Mouse (Mus musculus) embryonic facial prominence, embryonic 10.5 days (tissue): ENCODE measurements around the gene Ccl7. TPM values are rescaled to one million over a fixed set of nuclear protein-coding genes. Genes with fewer than 3 reads are reported as not detected.

Source experiments
- DNase-seq: peaks from one replicate; pipeline ENCODE4 v3.0.0-alpha.2; 2017; ENCODE audit warnings: low spot score
- H3K27ac ChIP-seq: fragments of 300-500 bp; sonication (generic); replicated peaks from 2 replicates; pipeline ENCODE4 v1.5.1; 2016; ENCODE audit warnings: mild to moderate bottlenecking
- H3K27me3 ChIP-seq: fragments of 300-500 bp; sonication (generic); replicated peaks from 2 replicates; pipeline ENCODE4 v1.6.1; 2016; ENCODE audit warnings: low read depth, mild to moderate bottlenecking; ENCODE audit not compliant: poor library complexity, severe bottlenecking
- H3K36me3 ChIP-seq: fragments of 300-500 bp; sonication (generic); replicated peaks from 2 replicates; pipeline ENCODE4 v1.6.1; 2016; ENCODE audit warnings: mild to moderate bottlenecking, moderate library complexity
- H3K4me1 ChIP-seq: fragments of 300-500 bp; sonication (generic); 2 replicates; pipeline ENCODE4 v1.6.1; 2016
- H3K4me3 ChIP-seq: fragments of 300-500 bp; sonication (generic); 2 replicates; pipeline ENCODE4 v1.5.1; 2016; ENCODE audit warnings: mild to moderate bottlenecking, moderate library complexity
- H3K9me3 ChIP-seq: fragments of 300-500 bp; sonication (generic); 2 replicates; pipeline ENCODE4 v1.6.1; 2016; ENCODE audit warnings: mild to moderate bottlenecking
- WGBS: fragments of 180-500 bp; shearing (Covaris S2); methylation state at CpG from one replicate; pipeline ENCODE4 v1.1.7; 2016; 5-methylcytosine and 5-hydroxymethylcytosine counted together
- polyA plus RNA-seq: library from polyadenylated mRNA; unstranded; fragments of >200 nt; fragmentation: Nextera tagmentation; extraction: Ambion mirVana; gene quantifications from 2 replicates; pipeline ENCODE4 v1.2.1, GENCODE M21; 2016

Ccl7 gene
- polyA plus RNA-seq, 1 experiment from 2014 or later: not detected

DNA sequence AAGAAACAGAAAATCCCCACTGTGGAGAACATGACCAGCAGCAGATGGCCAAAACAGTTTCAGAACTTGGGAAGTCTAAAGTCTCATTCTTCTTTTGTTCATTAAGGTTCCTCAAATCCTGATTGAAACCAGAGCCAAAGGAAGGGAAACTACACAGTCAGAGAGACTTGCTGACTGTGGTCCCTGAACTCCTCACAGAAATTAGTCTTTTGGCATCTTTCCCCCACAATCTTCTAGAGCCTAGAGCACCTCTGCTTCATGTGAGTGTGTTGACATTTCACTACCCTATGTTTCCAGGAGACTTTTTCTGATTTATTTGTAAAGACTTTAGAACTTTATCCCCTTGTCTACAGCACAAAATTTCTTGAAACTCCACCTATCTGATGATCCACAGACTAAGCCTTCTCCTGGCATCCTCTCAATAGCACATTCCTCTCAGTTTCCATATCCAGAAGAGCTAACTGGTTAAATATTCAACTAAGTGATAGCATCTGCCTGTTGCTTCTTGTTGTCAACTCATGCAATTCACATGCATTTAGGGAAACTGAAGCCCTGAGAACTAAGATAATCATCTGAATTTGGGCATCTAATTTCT is 32.7 kb downstream of the Ccl7 start:
- no peaks in the 10 kb centered on the region for H3K27me3 ChIP-seq
- H3K36me3 ChIP-seq: no peaks in the 10 kb centered on the region
- H3K4me3 ChIP-seq: no peak overlapping the region
- no peaks in the 10 kb centered on the region for H3K9me3 ChIP-seq
- H3K4me1 ChIP-seq: no peaks in the 10 kb centered on the region
- no peak overlapping the region for H3K27ac ChIP-seq
- DNase-seq: no peak

DNA sequence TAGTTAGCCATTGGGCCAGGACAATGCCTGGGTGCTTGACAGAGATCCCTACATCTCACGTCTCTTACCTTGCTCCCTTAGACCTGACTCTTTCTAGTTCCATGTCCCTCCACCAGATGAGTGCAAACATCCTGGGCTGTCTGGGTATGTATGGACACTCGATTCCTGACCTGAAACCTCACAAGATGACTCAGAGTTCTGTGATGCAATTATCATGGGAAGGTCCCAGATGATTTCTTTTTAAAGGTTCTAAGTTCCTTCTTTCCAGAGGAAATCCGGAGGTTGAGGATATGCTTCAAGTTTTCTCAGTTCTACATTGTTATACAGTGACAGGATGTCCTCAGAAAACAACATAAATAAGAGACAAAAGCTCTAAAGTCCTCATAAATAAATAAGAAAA is 35.4 kb downstream of the Ccl7 start:
- no peak overlapping the region for H3K4me3 ChIP-seq
- no peaks in the 10 kb centered on the region for H3K27me3 ChIP-seq
- H3K36me3 ChIP-seq: no peaks in the 10 kb centered on the region
- 80% methylated on average over 3 of the region's 3 CpGs for WGBS
- DNase-seq: no peak
- no peak overlapping the region for H3K27ac ChIP-seq
- H3K9me3 ChIP-seq: no peaks in the 10 kb centered on the region
- no peaks in the 10 kb centered on the region for H3K4me1 ChIP-seq

DNA sequence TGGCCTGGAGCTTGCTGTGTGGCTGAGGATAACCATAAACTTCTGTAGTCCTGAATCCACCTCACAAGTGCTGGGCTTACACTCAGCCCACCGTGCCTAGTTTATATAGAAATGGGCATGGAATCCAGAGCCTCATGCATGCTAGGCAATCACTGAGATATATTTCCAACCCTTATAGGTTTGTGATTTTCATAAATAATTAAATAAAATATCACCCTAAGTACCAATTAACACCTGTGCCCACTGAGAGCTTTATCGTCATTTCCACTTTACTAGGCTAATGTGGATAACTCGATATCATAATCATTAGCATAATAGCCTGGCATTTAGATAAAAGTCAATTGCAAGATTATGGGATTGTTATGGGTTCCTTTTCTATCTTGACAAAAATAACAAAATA is 38.8 kb downstream of the Ccl7 start:
- WGBS: 95% methylated on average over 3 of the region's 3 CpGs
- H3K9me3 ChIP-seq: no peaks in the 10 kb centered on the region
- no peaks in the 10 kb centered on the region for H3K27me3 ChIP-seq
- no peaks in the 10 kb centered on the region for H3K36me3 ChIP-seq
- no peak for DNase-seq
- H3K4me1 ChIP-seq: 0 out of 2 replicates have a peak, but pooled peaks cover 4% of the 10 kb centered on the region
- no peak overlapping the region for H3K4me3 ChIP-seq
- no peak overlapping the region for H3K27ac ChIP-seq

Other genes starting within 250 kb of the Ccl7 start
- gene 5530401A14Rik, start 185.0 kb upstream of the Ccl7 start, polyA plus RNA-seq: 0.05 TPM in 1 of 2 replicates, not detected in the other
- gene Asic2, start 77.3 kb upstream of the Ccl7 start, polyA plus RNA-seq: 0.66 and 0.75 TPM in 2 replicates
- gene Ccl2, start 10.1 kb upstream of the Ccl7 start, polyA plus RNA-seq: 0.26 TPM in 1 of 2 replicates, not detected in the other
- gene Gm17268, start 7.2 kb upstream of the Ccl7 start, polyA plus RNA-seq: not detected in 2 replicates
- not detected in 2 replicates for gene Ccl11, start 12.1 kb downstream of the Ccl7 start, polyA plus RNA-seq
- gene Ccl12, start 56.1 kb downstream of the Ccl7 start, polyA plus RNA-seq: 1.2 TPM in 1 of 2 replicates, not detected in the other
- gene Ccl8, start 69.5 kb downstream of the Ccl7 start, polyA plus RNA-seq: not detected in 2 replicates